Comparison of ENCODE assay signal across 9 mouse cellular contexts in genomic region chr2:10010263-10010909, GRCm38 (mm10). TPM values are rescaled to one million over a fixed set of nuclear protein-coding genes. Genes with fewer than 3 reads are reported as not detected.
DNase-seq lines count a peak whose midpoint lies in the region; ATAC-seq and TF ChIP-seq lines count a peak whose summit lies in the region.
"Had no signal": no experiment of that assay in that cellular context is flagged by ENCODE, and none has a peak within 500 bp of the region (broad histone marks: within the 10 kb centered on the region; RNA-seq: fewer than 3 reads in every experiment).

No protein-coding gene starts in this region.

- H3K4me2 ChIP-seq in forebrain, postnatal 0 days (ENCODE audit: low read depth): no peak overlapping the region
- H3K4me2 ChIP-seq: heart, embryonic 13.5 days had no signal

- H3K36me3 ChIP-seq in ES-Bruce4 (ENCODE audit: control insufficient read depth, insufficient read depth, low read length, poor library complexity, severe bottlenecking): no peaks in the 10 kb centered on the region
- H3K36me3 ChIP-seq in forebrain, postnatal 0 days (ENCODE audit: insufficient read depth): no peaks in the 10 kb centered on the region
- H3K36me3 ChIP-seq: heart, embryonic 13.5 days had no signal

- no peaks in the 10 kb centered on the region for H3K4me1 ChIP-seq in ES-Bruce4 (ENCODE audit: control insufficient read depth, insufficient read depth, low read length)
- no peaks in the 10 kb centered on the region for H3K4me1 ChIP-seq in bone marrow, adult 2 months (ENCODE audit: control insufficient read depth, insufficient read depth, low read length)
- no peaks in the 10 kb centered on the region for H3K4me1 ChIP-seq in forebrain, postnatal 0 days (ENCODE audit: insufficient read depth)

- H3K9me3 ChIP-seq in ES-Bruce4 (replicated peaks; ENCODE audit: control insufficient read depth, insufficient read depth, low read length, poor library complexity, severe bottlenecking): no peaks in the 10 kb centered on the region
- H3K9me3 ChIP-seq in forebrain, postnatal 0 days (ENCODE audit: low read length): no peaks in the 10 kb centered on the region
- H3K9me3 ChIP-seq: heart, embryonic 13.5 days had no signal

- DNase-seq in layer of hippocampus, adult 2 months (ENCODE audit: low spot score in 2 of 2): peak; percentile 28 to 51
- DNase-seq in layer of hippocampus, adult 11-12 months (ENCODE audit: low spot score): no peak
- DNase-seq in forebrain, postnatal 0 days: peak; percentile 85
- peak; percentile 72 for DNase-seq in mesoderm, embryonic 11.5 days (ENCODE audit: low read depth, low spot score)
- DNase-seq in gastrocnemius, postnatal 14 days: no peak

- no peak overlapping the region for H3K9ac ChIP-seq in ES-Bruce4 (ENCODE audit: low read depth, poor library complexity, severe bottlenecking)
- no peak overlapping the region for H3K9ac ChIP-seq in forebrain, postnatal 0 days
- H3K9ac ChIP-seq: heart, embryonic 13.5 days had no signal

- no peak overlapping the region for H3K27ac ChIP-seq in layer of hippocampus, adult 2 months
- no peak overlapping the region for H3K27ac ChIP-seq in ES-Bruce4 (ENCODE audit: insufficient read depth, low read length)
- H3K27ac ChIP-seq in bone marrow, adult 2 months (ENCODE audit: control insufficient read depth, insufficient read depth, low read depth, low read length, poor library complexity): no peak overlapping the region
- no peak overlapping the region for H3K27ac ChIP-seq in forebrain, postnatal 0 days (ENCODE audit: low read depth, low read length)
- H3K27ac ChIP-seq: heart, embryonic 13.5 days had no signal

- peak; percentile 90 for TF ChIP-seq CTCF in layer of hippocampus, adult 2 months (conservative IDR thresholded peaks at IDR 0.05)
- TF ChIP-seq CTCF in ES-Bruce4 (IDR thresholded peaks at IDR 0.05; ENCODE audit: low read depth, low read length): peak; percentile 7
- TF ChIP-seq CTCF in bone marrow, adult 2 months (IDR thresholded peaks at IDR 0.05; ENCODE audit: control insufficient read depth, insufficient read depth, low read length): peak; percentile 42; the same call in 1 of the 2 replicates
- peak; percentile 92 for TF ChIP-seq CTCF in forebrain, postnatal 0 days (IDR thresholded peaks at IDR 0.05; ENCODE audit: low read depth)

- no peak for TF ChIP-seq EP300 in ES-Bruce4 (IDR thresholded peaks at IDR 0.05; ENCODE audit: insufficient read depth, low read depth, low read length)

- 52% methylated on average over 7 of the region's 7 CpGs for WGBS in bone marrow, adult 2 months
- 32% methylated on average over 7 of the region's 7 CpGs for WGBS in forebrain, postnatal 0 days

- H3K27me3 ChIP-seq in ES-Bruce4 (ENCODE audit: control insufficient read depth, insufficient read depth, low read length, poor library complexity, severe bottlenecking): no peaks in the 10 kb centered on the region
- no peaks in the 10 kb centered on the region for H3K27me3 ChIP-seq in forebrain, postnatal 0 days (ENCODE audit: insufficient read depth, low read length)
- H3K27me3 ChIP-seq: heart, embryonic 13.5 days had no signal

- intact Hi-C loops in gastrocnemius, postnatal 14 days (cut with DNase I; ENCODE audit: low total_unique reads): loop anchor here (10.0 kb wide), 1 partner anchor 1326 kb away; no protein-coding TSS in a partner anchor

- H3K4me3 ChIP-seq in layer of hippocampus, adult 2 months: no peak overlapping the region
- no peak overlapping the region for H3K4me3 ChIP-seq in ES-Bruce4 (ENCODE audit: low read depth, low read length)
- no peak overlapping the region for H3K4me3 ChIP-seq in bone marrow, adult 2 months (replicated peaks; ENCODE audit: control insufficient read depth, low read depth, low read length)
- H3K4me3 ChIP-seq in forebrain, postnatal 0 days (ENCODE audit: low read depth, low read length): no peak overlapping the region
- H3K4me3 ChIP-seq: heart, embryonic 13.5 days; myocyte had no signal

- ATAC-seq in forebrain, postnatal 0 days: peak; percentile 78

- no peak for TF ChIP-seq POLR2A in ES-Bruce4 (IDR thresholded peaks at IDR 0.05; ENCODE audit: insufficient read depth, low read length)
- TF ChIP-seq POLR2A in bone marrow, adult 2 months (IDR thresholded peaks at IDR 0.05; ENCODE audit: borderline replicate concordance, control insufficient read depth, low read depth, low read length): no peak

RNA-seq across cellular contexts. Expression of gene Taf3, which starts 38.0 kb away (rescaled TPM):
- 10 to 100 TPM; 13.9 to 15.4 TPM for total RNA-seq in layer of hippocampus, adult 2 months (2021)
- polyA plus RNA-seq in ES-Bruce4 (2011; ENCODE audit: insufficient read depth, insufficient read length, low read depth, missing spikeins): 15.1 and 15.5 TPM in 2 replicates
- 6.5 and 7.9 TPM in 2 replicates for polyA plus RNA-seq in bone marrow, adult 2 months (2011; ENCODE audit: insufficient read depth, insufficient read length, low replicate concordance, missing spikeins)
- 3.5 and 4.1 TPM in 2 replicates for total RNA-seq in forebrain, postnatal 0 days (2014; rRNA removed)
- 6.2 and 9.6 TPM in 2 replicates for polyA plus RNA-seq in forebrain, postnatal 0 days (2015; fragmentation: Nextera tagmentation; extraction: Ambion mirVana)
- total RNA-seq in gastrocnemius, postnatal 14 days (2021): 1 to 10 TPM; 6.0 to 6.6 TPM

Comparison
In these comparisons a context has a peak if more than half of its experiments do, and no peak if none do; other contexts are left out.
1. DNase-seq: peak in layer of hippocampus, adult 2 months (2 of 2), forebrain, postnatal 0 days (single experiment) and mesoderm, embryonic 11.5 days (single experiment); none in layer of hippocampus, adult 11-12 months (single experiment) and gastrocnemius, postnatal 14 days (single experiment).
2. CTCF ChIP-seq: peak in every context shown above with its lines; median percentile 92 in forebrain, postnatal 0 days; 90 in layer of hippocampus, adult 2 months; 42 in bone marrow, adult 2 months; 7 in ES-Bruce4.